8 mouse cellular contexts compared by ENCODE assay signal in genomic region chr4:119738641-119739040, GRCm38 (mm10). TPM values are rescaled to one million over a fixed set of nuclear protein-coding genes. Genes with fewer than 3 reads are reported as not detected.
DNase-seq lines count a peak whose midpoint lies in the region; ATAC-seq and TF ChIP-seq lines count a peak whose summit lies in the region.

No protein-coding gene starts in this region.

- H3K4me2 ChIP-seq in hindbrain, postnatal 0 days (ENCODE audit: low read depth, low read length), result no peak overlapping the region

- ATAC-seq in hindbrain, postnatal 0 days, result no peak

- H3K79me2 ChIP-seq in macrophage (ENCODE audit: inconsistent target), result peaks cover 13% of the 10 kb centered on the region; the same call in 1 of the 2 replicates

- peaks cover 3% of the 10 kb centered on the region; the same call in 1 of the 2 replicates for H3K27me3 ChIP-seq in hindbrain, postnatal 0 days (ENCODE audit: insufficient read depth, low read length)

- peak overlapping the region; percentile 93 for H3K27ac ChIP-seq in macrophage
- no peak overlapping the region for H3K27ac ChIP-seq in hindbrain, postnatal 0 days

- WGBS in macrophage (ENCODE audit: missing documents), result 0% methylated on average over 4 of the region's 4 CpGs
- WGBS in hindbrain, postnatal 0 days, result 57% methylated on average over 4 of the region's 4 CpGs

- no peak for TF ChIP-seq CTCF in hindbrain, postnatal 0 days (IDR thresholded peaks at IDR 0.05; ENCODE audit: low read depth)

- no peaks in the 10 kb centered on the region for H3K9me3 ChIP-seq in hindbrain, postnatal 0 days (ENCODE audit: low read length)

- no peak overlapping the region for H3K4me3 ChIP-seq in macrophage (ENCODE audit: inconsistent target)
- no peak overlapping the region for H3K4me3 ChIP-seq in hindbrain, postnatal 0 days (ENCODE audit: low read length)

- no peaks in the 10 kb centered on the region for H3K4me1 ChIP-seq in hindbrain, postnatal 0 days (ENCODE audit: insufficient read depth, low read length)

- no peak overlapping the region for H3K9ac ChIP-seq in hindbrain, postnatal 0 days (replicated peaks; ENCODE audit: low read length)

- intact Hi-C loops in heart, postnatal 25 days (cut with DNase I), result loop anchor here (5.0 kb wide), 1 partner anchor 69 kb away; no protein-coding TSS in a partner anchor

- H3K36me3 ChIP-seq in macrophage (ENCODE audit: inconsistent target), result no peaks in the 10 kb centered on the region
- no peaks in the 10 kb centered on the region for H3K36me3 ChIP-seq in hindbrain, postnatal 0 days (ENCODE audit: insufficient read depth, low read length)

- peak; percentile 25 for DNase-seq in adrenal gland, adult 2 months
- DNase-seq in adrenal gland, postnatal 25 days, result no peak
- DNase-seq in 3T3-L1 (ENCODE audit: low read depth, low spot score), result peak; percentile 27
- peak; percentile 28 for DNase-seq in heart, postnatal 25 days (ENCODE audit: low spot score)
- DNase-seq in c-Kit-positive CD71-positive TER-119-positive erythroid progenitor cells, embryonic 14.5 days (ENCODE audit: low spot score), result no peak
- no peak for DNase-seq in hindbrain, postnatal 0 days (ENCODE audit: low spot score)
- DNase-seq in embryo, embryonic 10 days (ENCODE audit: low spot score), result no peak

RNA-seq across cellular contexts. Expression of gene Hivep3, which starts 5.1 kb away (rescaled TPM):
- 10 to 100 TPM in 1 of 2 experiments, 1 to 10 TPM in 1; 8.3 to 12.9 TPM for total RNA-seq in adrenal gland, adult 2 months (2021)
- 4.3 and 5.8 TPM in 2 replicates for polyA plus RNA-seq in adrenal gland, adult 2 months (2012; rRNA removed)
- 7.5 and 8.5 TPM in 2 replicates for total RNA-seq in adrenal gland, postnatal 25 days (2021)
- total RNA-seq in heart, postnatal 25 days (2021), result 1 to 10 TPM; 5.1 to 5.2 TPM
- total RNA-seq in macrophage (2018; cell fraction: chromatin; rRNA removed), result 100 to 1,000 TPM in 8 of 26 experiments, 10 to 100 TPM in 18; 29.4 to 361 (median 63.0) TPM
- total RNA-seq in macrophage (2018; cell fraction: cytosol; rRNA removed), result 10 to 100 TPM in 18 of 26 experiments, 1 to 10 TPM in 8; 7.5 to 50.9 (median 11.8) TPM
- 100 to 1,000 TPM in 7 of 26 experiments, 10 to 100 TPM in 19; 21.7 to 247 (median 38.6) TPM for total RNA-seq in macrophage (2018; cell fraction: nucleus; rRNA removed)
- polyA plus RNA-seq in macrophage (2018), result 6.8 to 16.3 TPM (median 9.7 TPM) in 3 replicates
- 11.0 and 27.1 TPM in 2 replicates for total RNA-seq in hindbrain, postnatal 0 days (2014; rRNA removed)
- 14.0 and 15.1 TPM in 2 replicates for polyA plus RNA-seq in hindbrain, postnatal 0 days (2015; fragmentation: Nextera tagmentation; extraction: Ambion mirVana)

Comparison
In these comparisons a context has a peak if more than half of its experiments do, and no peak if none do; other contexts are left out.
1. DNase-seq: peak in adrenal gland, adult 2 months (single experiment), 3T3-L1 (single experiment) and heart, postnatal 25 days (single experiment); none in adrenal gland, postnatal 25 days (single experiment), c-Kit-positive CD71-positive TER-119-positive erythroid progenitor cells, embryonic 14.5 days (single experiment), hindbrain, postnatal 0 days (single experiment) and embryo, embryonic 10 days (single experiment).